Mouse (Mus musculus) erythroblast, embryonic 14.5 days (primary cell): ENCODE measurements around the gene Pif1. TPM values are rescaled to one million over a fixed set of nuclear protein-coding genes. Genes with fewer than 3 reads are reported as not detected.

Experiments used
- H3K27me3 ChIP-seq: 2 replicates; pipeline ENCODE4 v1.6.1; 2012; ENCODE audit warnings: inconsistent platforms; ENCODE audit not compliant: control insufficient read depth
- H3K36me3 ChIP-seq: 2 replicates; pipeline ENCODE4 v1.6.1; 2012; ENCODE audit warnings: mild to moderate bottlenecking, inconsistent platforms; ENCODE audit not compliant: control insufficient read depth
- H3K4me1 ChIP-seq: 2 replicates; pipeline ENCODE4 v1.6.1; 2012; ENCODE audit warnings: inconsistent platforms; ENCODE audit not compliant: control insufficient read depth
- H3K4me3 ChIP-seq: replicated peaks from 2 replicates; pipeline ENCODE3; 2012; ENCODE audit warnings: moderate library complexity, mild to moderate bottlenecking, inconsistent platforms
- H3K9me3 ChIP-seq: 2 replicates; pipeline ENCODE4 v1.6.1; 2012; ENCODE audit warnings: low read length, inconsistent platforms, mixed read lengths; ENCODE audit not compliant: control insufficient read depth
- GATA1 ChIP-seq: IDR thresholded peaks from 2 replicates; pipeline ENCODE4 v1.6.1; 2012; ENCODE audit warnings: low read length, inconsistent platforms, mixed read lengths
- TAL1 ChIP-seq: IDR thresholded peaks from 3 replicates; pipeline ENCODE4 v1.6.1; 2012; ENCODE audit warnings: low read length, inconsistent platforms, mixed read lengths
- polyA plus RNA-seq: library from polyadenylated mRNA; stranded (reverse); fragments of >175 nt; gene quantifications from 2 replicates; pipeline ENCODE4 v1.2.3, GENCODE M21; 2012

Gene Pif1
- polyA plus RNA-seq, 1 experiment: 4.9 TPM

- no peak overlapping the region for H3K4me3 ChIP-seq
- no peaks in the 10 kb centered on the region for H3K4me1 ChIP-seq
- no peaks in the 10 kb centered on the region for H3K36me3 ChIP-seq
- no peaks in the 10 kb centered on the region for H3K9me3 ChIP-seq
- TF ChIP-seq GATA1 (no peak), TAL1 (no peak)
- H3K27me3 ChIP-seq: peaks cover 25% of the 10 kb centered on the region
Measured at GRCm38 (mm10) chr9:65622826-65623225, 35.9 kb downstream of the Pif1 start.

DNA sequence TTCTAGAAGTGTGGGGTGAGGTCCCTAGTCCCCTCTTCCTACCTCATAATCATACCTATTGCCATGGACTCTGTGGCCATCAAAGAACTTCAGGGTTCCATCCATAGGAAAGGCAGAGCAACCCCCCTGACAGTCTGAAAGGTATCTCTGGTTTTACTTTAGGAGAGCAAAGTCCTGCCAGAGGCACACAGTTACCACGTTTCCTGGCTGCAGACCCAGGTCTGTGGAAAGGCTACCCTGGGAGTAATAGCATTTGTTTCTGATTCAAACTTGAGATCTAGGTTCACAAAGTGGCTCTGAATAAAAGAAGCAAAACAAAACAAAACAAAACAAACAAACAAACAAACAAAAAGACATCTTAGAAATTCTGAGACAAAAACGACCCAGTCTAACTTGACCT lies 37.3 kb downstream of the Pif1 start:
- peaks cover 4% of the 10 kb centered on the region; the same call in 1 of the 2 replicates for H3K9me3 ChIP-seq
- peaks cover 40% of the 10 kb centered on the region for H3K27me3 ChIP-seq
- TF ChIP-seq GATA1: no peak
- no peak for TF ChIP-seq TAL1
- peaks cover 4% of the 10 kb centered on the region for H3K4me1 ChIP-seq
- H3K4me3 ChIP-seq: no peak overlapping the region
- no peaks in the 10 kb centered on the region for H3K36me3 ChIP-seq

DNA sequence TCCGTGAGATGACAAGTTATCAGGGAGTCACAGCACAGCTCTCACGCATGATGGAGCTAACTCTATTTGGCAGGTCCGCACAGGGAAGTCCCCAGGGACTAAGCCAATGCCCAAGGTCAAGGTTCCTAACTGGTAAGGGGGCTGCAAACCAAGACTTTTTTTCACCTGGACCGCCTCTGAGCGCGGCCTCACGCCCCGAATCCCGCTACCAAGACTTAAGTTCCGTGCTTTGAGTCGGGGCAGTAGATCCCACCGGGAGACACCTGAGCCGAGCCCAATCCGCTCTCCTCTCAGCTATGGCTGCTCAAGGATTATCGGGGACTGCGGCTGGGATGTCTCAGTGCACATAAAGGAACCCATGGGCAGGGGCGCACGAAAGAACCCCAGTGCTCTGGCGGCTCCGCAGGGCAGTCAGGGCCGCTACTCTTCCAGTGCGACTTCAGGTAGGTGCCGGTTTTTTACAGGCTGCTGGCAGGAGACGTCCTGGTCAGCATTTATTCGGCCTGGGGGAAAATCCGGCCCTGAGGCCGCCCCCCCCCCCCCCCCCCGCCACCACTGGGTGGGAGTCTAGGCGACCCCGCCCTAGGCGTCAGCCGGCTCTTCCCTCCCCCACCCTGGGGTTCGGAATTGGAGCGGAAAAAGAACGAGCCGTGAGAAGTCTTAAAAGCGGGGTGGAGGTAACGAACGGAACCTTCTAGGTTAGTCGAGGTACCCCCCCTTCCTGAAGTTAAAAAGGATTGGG lies 42.2 kb downstream of the Pif1 start, which contains the start of gene Rbpms2:
Rbpms2 (plus strand) TSS at position 624 of the 742 bp plus-strand sequence.
- H3K36me3 ChIP-seq: no peaks in the 10 kb centered on the region
- H3K4me1 ChIP-seq: peaks cover 16% of the 10 kb centered on the region
- peaks cover 11% of the 10 kb centered on the region; the same call in 1 of the 2 replicates for H3K9me3 ChIP-seq
- TF ChIP-seq GATA1: no peak
- no peak for TF ChIP-seq TAL1
- peaks cover 87% of the 10 kb centered on the region for H3K27me3 ChIP-seq
- H3K4me3 ChIP-seq: peak within 1 kb of the TSS; percentile 58

- peaks cover 86% of the 10 kb centered on the region for H3K27me3 ChIP-seq
- H3K4me1 ChIP-seq: peaks cover 16% of the 10 kb centered on the region
- TF ChIP-seq TAL1 (no peak), GATA1 (no peak)
- H3K36me3 ChIP-seq: no peaks in the 10 kb centered on the region
- peaks cover 11% of the 10 kb centered on the region; the same call in 1 of the 2 replicates for H3K9me3 ChIP-seq
- peak overlapping the region; percentile 58 for H3K4me3 ChIP-seq
Measured at GRCm38 (mm10) chr9:65629767-65630630, 43.0 kb downstream of the Pif1 start.

GRCm38 (mm10) chr9:65630631-65631353 lies 43.8 kb downstream of the Pif1 start:
- H3K36me3 ChIP-seq: no peaks in the 10 kb centered on the region
- H3K4me1 ChIP-seq: peaks cover 16% of the 10 kb centered on the region
- H3K4me3 ChIP-seq: peak overlapping the region; percentile 58
- peaks cover 11% of the 10 kb centered on the region; the same call in 1 of the 2 replicates for H3K9me3 ChIP-seq
- TF ChIP-seq GATA1 (no peak), TAL1 (no peak)
- peaks cover 84% of the 10 kb centered on the region for H3K27me3 ChIP-seq

GRCm38 (mm10) chr9:65631354-65632021 lies 44.5 kb downstream of the Pif1 start:
- Histone ChIP-seq H3K9me3 (peaks cover 11% of the 10 kb centered on the region; the same call in 1 of the 2 replicates), H3K4me3 (peak overlapping the region; percentile 58), H3K27me3 (peaks cover 77% of the 10 kb centered on the region), H3K4me1 (peaks cover 16% of the 10 kb centered on the region), H3K36me3 (no peaks in the 10 kb centered on the region)
- TF ChIP-seq GATA1 (no peak), TAL1 (no peak)

- TF ChIP-seq GATA1 (no peak), TAL1 (no peak)
Measured at GRCm38 (mm10) chr9:65635766-65636165, 48.8 kb downstream of the Pif1 start.

DNA sequence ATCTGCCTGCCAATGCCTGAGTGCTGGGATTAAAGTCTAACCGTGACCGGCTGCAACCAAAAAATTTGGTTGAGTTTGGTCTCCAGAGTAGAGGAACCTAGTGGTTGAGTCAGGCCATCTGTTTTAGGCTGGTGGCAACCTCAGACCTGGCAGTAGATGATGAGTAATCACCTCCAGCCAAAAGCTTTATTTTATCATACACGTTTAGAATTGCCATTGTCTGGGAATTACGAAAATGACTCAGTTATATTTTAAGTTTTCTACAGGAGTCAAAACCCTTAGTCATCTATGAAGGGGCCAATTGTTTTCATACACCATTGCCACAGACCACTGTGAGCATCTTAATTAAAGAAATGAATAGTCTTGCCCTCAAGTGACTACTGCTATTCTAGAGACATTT lies 50.0 kb downstream of the Pif1 start:
- Histone ChIP-seq H3K4me3 (no peak overlapping the region), H3K9me3 (no peaks in the 10 kb centered on the region), H3K27me3 (peaks cover 33% of the 10 kb centered on the region), H3K36me3 (no peaks in the 10 kb centered on the region), H3K4me1 (no peaks in the 10 kb centered on the region)
- TF ChIP-seq GATA1 (no peak), TAL1 (no peak)

More at GRCm38 (mm10) chr9:65635766-65636165, 48.8 kb downstream of the Pif1 start:
- no peaks in the 10 kb centered on the region for H3K36me3 ChIP-seq
- H3K9me3 ChIP-seq: peaks cover 4% of the 10 kb centered on the region; the same call in 1 of the 2 replicates
- peaks cover 3% of the 10 kb centered on the region for H3K4me1 ChIP-seq
- no peak overlapping the region for H3K4me3 ChIP-seq
- H3K27me3 ChIP-seq: peaks cover 41% of the 10 kb centered on the region
